Mouse (Mus musculus) embryonic stem cell, embryonic (primary cell): ENCODE measurements around the gene Zfp740.

ENCODE experiments used
- CTCF ChIA-PET, 4 experiments: fragments of 300-600 bp in 2 of 4; fragments of 350-600 bp in 2 of 4; sonication (Branson Sonifier 250); formaldehyde crosslinking; loops; one replicate each; lab custom pipeline; 2022; ENCODE audit warnings: inconsistent platforms in 2 of 4; lab: Charles Lee
- POLR2A ChIA-PET, 4 experiments: fragments of 300-600 bp in 2 of 4; fragments of 350-600 bp in 2 of 4; sonication (Branson Sonifier 250); formaldehyde crosslinking; loops; one replicate each; lab custom pipeline; 2022; ENCODE audit warnings: antibody characterized with exemption in 4 of 4, inconsistent platforms in 1 of 4; lab: Charles Lee

Zfp740 gene

GRCm38 (mm10) chr15:102245461-102245881, 42.4 kb downstream of the Zfp740 start:
- POLR2A ChIA-PET: interaction anchor here in 3 of 4 experiments (0.9 to 5.3 kb wide), 20 partner anchors 10 to 273 kb away, joined by 3 to 41 read pairs (median 8); partner anchors contain the start of genes Mfsd5 (in 2 of the 3), Espl1 (in 1 of the 3), Igfbp6 (in 1 of the 3) and Itgb7 (in 1 of the 3)
- CTCF ChIA-PET: interaction anchor here in 3 of 4 experiments (0.9 to 4.1 kb wide), 7 partner anchors 10 to 141 kb away, joined by 3 to 24 read pairs (median 5); no protein-coding TSS in a partner anchor

GRCm38 (mm10) chr15:102245891-102246741, 43.1 kb downstream of the Zfp740 start:
- CTCF ChIA-PET: interaction anchor here in 3 of 4 experiments (0.6 to 4.1 kb wide), 33 partner anchors 7 to 1200 kb away, joined by 3 to 24 read pairs (median 4); partner anchors contain the start of genes Mfsd5 (in 1 of the 3), Spryd3 (in 1 of the 3) and Tarbp2 (in 1 of the 3)

GRCm38 (mm10) chr15:102246866-102247251, 43.8 kb downstream of the Zfp740 start:
- CTCF ChIA-PET: interaction anchor here in 3 of 4 experiments (0.6 to 4.1 kb wide), 37 partner anchors 8 to 1201 kb away, joined by 3 to 24 read pairs (median 4); partner anchors contain the start of genes Mfsd5 (in 1 of the 3), Spryd3 (in 1 of the 3) and Tarbp2 (in 1 of the 3)
- POLR2A ChIA-PET: interaction anchor here (0.6 to 5.3 kb wide), 100 partner anchors 8 to 1026 kb away, joined by 3 to 41 read pairs (median 5); partner anchors contain the start of genes Rarg (in 3 of the 4), Tarbp2 (in 3 of the 4), Csad (in 2 of the 4) and Eif4b (in 2 of the 4)

More at GRCm38 (mm10) chr15:102245891-102246741, 43.1 kb downstream of the Zfp740 start:
- POLR2A ChIA-PET: interaction anchor here (0.6 to 5.3 kb wide), 100 partner anchors 8 to 1026 kb away, joined by 3 to 41 read pairs (median 5); partner anchors contain the start of genes Mfsd5 (in 3 of the 4), Csad (in 2 of the 4), Eif4b (in 2 of the 4) and Itgb7 (in 2 of the 4)

- ChIA-PET POLR2A (interaction anchor here (0.6 to 5.3 kb wide), 76 partner anchors 8 to 1025 kb away, joined by 3 to 41 read pairs (median 5); partner anchors contain the start of genes Rarg (in 3 of the 4), Tarbp2 (in 3 of the 4), Csad (in 2 of the 4) and Eif4b (in 2 of the 4)), CTCF (interaction anchor here in 3 of 4 experiments (0.6 to 4.1 kb wide), 32 partner anchors 8 to 1819 kb away, joined by 3 to 24 read pairs (median 4); partner anchors contain the start of genes Mfsd5 (in 1 of the 3), Spryd3 (in 1 of the 3) and Tarbp2 (in 1 of the 3))
Observed at GRCm38 (mm10) chr15:102247252-102248130, 44.4 kb downstream of the Zfp740 start.

GRCm38 (mm10) chr15:102248131-102248811, 45.2 kb downstream of the Zfp740 start:
- CTCF ChIA-PET: interaction anchor here (0.5 to 3.0 kb wide), 10 partner anchors 8 to 1820 kb away, joined by 3 to 17 read pairs (median 4); partner anchors contain the start of gene Gpr84 (in 1 of the 4)
- POLR2A ChIA-PET: interaction anchor here (0.7 to 3.5 kb wide), 16 partner anchors 8 to 991 kb away, joined by 3 to 40 read pairs (median 8); partner anchors contain the start of genes Gm9918 (in 1 of the 4), Rarg (in 1 of the 4) and Sp1 (in 1 of the 4)

- POLR2A ChIA-PET: interaction anchor here (0.6 to 3.4 kb wide), 27 partner anchors 8 to 1134 kb away, joined by 3 to 18 read pairs (median 5); partner anchors contain the start of genes Sp1 (in 2 of the 4), Csad (in 1 of the 4), Gm9918 (in 1 of the 4) and Pfdn5 (in 1 of the 4)
- CTCF ChIA-PET: interaction anchor here (0.6 to 3.0 kb wide), 9 partner anchors 9 to 922 kb away, joined by 3 to 17 read pairs (median 5); no protein-coding TSS in a partner anchor
Observed at GRCm38 (mm10) chr15:102248812-102249191, 45.8 kb downstream of the Zfp740 start.

- POLR2A ChIA-PET: interaction anchor here (0.6 to 3.4 kb wide), 35 partner anchors 7 to 1134 kb away, joined by 3 to 18 read pairs (median 4); partner anchors contain the start of genes Sp1 (in 2 of the 4), Csad (in 1 of the 4), Espl1 (in 1 of the 4) and Gm9918 (in 1 of the 4)
- CTCF ChIA-PET: interaction anchor here in 3 of 4 experiments (0.6 to 3.0 kb wide), 5 partner anchors 9 to 132 kb away, joined by 3 to 17 read pairs (median 7); no protein-coding TSS in a partner anchor
Observed at GRCm38 (mm10) chr15:102249251-102249691, 46.2 kb downstream of the Zfp740 start.

GRCm38 (mm10) chr15:102249967-102250366, 46.9 kb downstream of the Zfp740 start:
- POLR2A ChIA-PET: interaction anchor here in 3 of 4 experiments (0.9 to 3.4 kb wide), 19 partner anchors 8 to 76 kb away, joined by 3 to 18 read pairs (median 4); partner anchors contain the start of genes Csad (in 1 of the 3), Espl1 (in 1 of the 3), Gm9918 (in 1 of the 3) and Mfsd5 (in 1 of the 3)
- CTCF ChIA-PET: interaction anchor here (0.7 to 3.0 kb wide), 6 partner anchors 10 to 131 kb away, joined by 3 to 17 read pairs (median 8); no protein-coding TSS in a partner anchor

GRCm38 (mm10) chr15:102250521-102250920, 47.5 kb downstream of the Zfp740 start:
- ChIA-PET CTCF (interaction anchor here (0.5 to 3.0 kb wide), 6 partner anchors 11 to 103 kb away, joined by 3 to 17 read pairs (median 8); partner anchors contain the start of gene Pfdn5 (in 1 of the 4)), POLR2A (interaction anchor here in 3 of 4 experiments (0.6 to 3.4 kb wide), 18 partner anchors 8 to 46 kb away, joined by 3 to 18 read pairs (median 4); partner anchors contain the start of genes Csad (in 2 of the 3), Espl1 (in 1 of the 3), Gm9918 (in 1 of the 3) and Mfsd5 (in 1 of the 3))

- ChIA-PET POLR2A (interaction anchor here (0.6 to 5.4 kb wide), 12 partner anchors 9 to 63 kb away, joined by 3 to 40 read pairs (median 3); no protein-coding TSS in a partner anchor), CTCF (interaction anchor here in 2 of 4 experiments (0.6 to 1.4 kb wide), 2 partner anchors 17 to 20 kb away, joined by 3 to 4 read pairs; no protein-coding TSS in a partner anchor)
Observed at GRCm38 (mm10) chr15:102255547-102256255, 52.7 kb downstream of the Zfp740 start.

GRCm38 (mm10) chr15:102256431-102257201, 53.6 kb downstream of the Zfp740 start:
- POLR2A ChIA-PET: interaction anchor here (0.6 to 5.4 kb wide), 11 partner anchors 10 to 64 kb away, joined by 3 to 40 read pairs (median 3); no protein-coding TSS in a partner anchor

GRCm38 (mm10) chr15:102257202-102258075, 54.4 kb downstream of the Zfp740 start, which contains the start of gene Rarg:
Rarg (minus strand) TSS chr15:102257517.
- POLR2A ChIA-PET: interaction anchor here in 3 of 4 experiments (0.7 to 5.4 kb wide), 10 partner anchors 8 to 22 kb away, joined by 3 to 40 read pairs (median 6); partner anchors contain the start of gene Gm9918 (in 1 of the 3)
- CTCF ChIA-PET: interaction anchor here in 1 of 4 experiments (1.1 to 1.6 kb wide), 2 partner anchors 17 to 150 kb away, joined by 3 to 8 read pairs; no protein-coding TSS in a partner anchor

More at GRCm38 (mm10) chr15:102256431-102257201, 53.6 kb downstream of the Zfp740 start:
- CTCF ChIA-PET: interaction anchor here in 2 of 4 experiments (0.6 to 1.4 kb wide), 2 partner anchors 18 to 21 kb away, joined by 3 to 4 read pairs; no protein-coding TSS in a partner anchor
